Mouse (Mus musculus): Measurements from ENCODE around the gene Als2cr12.
"Not testable (repeated sequence)": the region's sequence is repeated elsewhere in the genome, so short reads cannot be mapped to it uniquely, and the experiment has no call there.

DNA sequence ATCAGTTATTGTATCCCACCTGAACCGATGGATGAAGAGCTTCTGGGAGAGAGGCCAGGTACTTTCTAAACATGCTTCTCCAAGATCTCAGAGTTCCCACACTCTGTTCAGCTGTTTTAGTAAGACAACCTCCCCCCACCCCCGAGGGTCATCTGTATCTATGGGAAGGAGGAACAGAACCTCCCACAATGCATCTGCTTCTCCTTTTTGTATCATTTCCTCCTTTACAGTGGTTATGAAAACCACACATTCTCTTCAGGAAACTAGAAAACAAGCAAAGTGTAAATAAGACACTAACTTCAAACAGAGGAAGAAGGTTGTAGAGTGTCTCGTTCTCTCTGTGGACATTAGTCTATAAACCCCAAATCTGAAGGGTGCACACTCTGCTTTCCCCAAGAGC lies 26.2 kb downstream of the Als2cr12 start:
- not testable (repeated sequence) for TF ChIP-seq CTCF (IDR thresholded peaks at IDR 0.05; ENCODE audit: control insufficient read depth, insufficient read depth, insufficient replicate concordance, low read depth, low read length); POLR2A (IDR thresholded peaks at IDR 0.05; ENCODE audit: control insufficient read depth, low read depth, low read length)

Data from testis, adult 2 months (tissue).